Mouse (Mus musculus) gastrocnemius, postnatal 4 days (tissue): ENCODE data around the gene Caskin2. TPM values are rescaled to one million over a fixed set of nuclear protein-coding genes. Genes with fewer than 3 reads are reported as not detected.
A peak's percentile ranks its signal among the peaks of the same experiment; 100 is the strongest.
"Not testable (repeated sequence)": the region's sequence is repeated elsewhere in the genome, so short reads cannot be mapped to it uniquely, and the experiment has no call there.

Experiments used
- DNase-seq, 2 experiments: peaks; one replicate each; pipeline ENCODE4 v3.0.0; 2021 to 2022; ENCODE audit warnings: low spot score in 2 of 2, mixed read lengths in 2 of 2
- microRNA-seq: library from miRNA; unstranded; fragments of <30 nt; microRNA quantifications from one replicate; pipeline ENCODE4 v1.2.0, GENCODE M21; 2021
- total RNA-seq, 2 experiments: library from RNA; stranded (reverse); gene quantifications; 2 replicates each; pipeline ENCODE4 v1.2.3; 2021

The Caskin2 gene
- total RNA-seq, 2 experiments from 2014 or later, result 26.1 to 26.8 TPM

DNA sequence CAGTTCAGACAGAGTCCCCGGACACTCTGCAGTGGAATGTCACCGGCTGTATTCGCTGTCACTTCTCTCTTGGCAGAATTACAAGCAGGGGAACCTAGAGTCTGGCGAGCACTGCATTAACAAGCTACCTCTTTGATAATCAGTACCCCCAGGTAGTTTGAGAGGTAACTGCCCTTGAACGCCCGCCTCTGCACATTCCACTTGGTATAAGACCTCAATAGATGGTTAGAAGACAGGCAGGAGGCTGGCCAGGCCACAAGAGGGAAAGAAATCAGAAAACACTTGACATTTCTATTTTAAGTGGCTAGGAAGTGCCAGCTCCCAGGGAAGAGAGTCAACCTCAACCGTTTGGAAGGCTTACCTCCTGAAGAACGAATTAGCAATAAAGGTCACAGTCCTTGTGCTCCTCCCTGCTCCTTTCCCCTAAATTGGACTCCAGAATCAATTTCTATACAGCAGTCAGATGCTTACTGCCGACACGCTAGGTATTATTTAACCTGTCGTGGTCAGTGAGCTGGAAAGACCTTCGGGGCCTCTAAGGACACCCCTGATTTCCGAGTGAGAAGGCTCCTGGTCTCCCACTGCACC is 47.0 kb downstream of the Caskin2 start:
- no peak for DNase-seq

DNA sequence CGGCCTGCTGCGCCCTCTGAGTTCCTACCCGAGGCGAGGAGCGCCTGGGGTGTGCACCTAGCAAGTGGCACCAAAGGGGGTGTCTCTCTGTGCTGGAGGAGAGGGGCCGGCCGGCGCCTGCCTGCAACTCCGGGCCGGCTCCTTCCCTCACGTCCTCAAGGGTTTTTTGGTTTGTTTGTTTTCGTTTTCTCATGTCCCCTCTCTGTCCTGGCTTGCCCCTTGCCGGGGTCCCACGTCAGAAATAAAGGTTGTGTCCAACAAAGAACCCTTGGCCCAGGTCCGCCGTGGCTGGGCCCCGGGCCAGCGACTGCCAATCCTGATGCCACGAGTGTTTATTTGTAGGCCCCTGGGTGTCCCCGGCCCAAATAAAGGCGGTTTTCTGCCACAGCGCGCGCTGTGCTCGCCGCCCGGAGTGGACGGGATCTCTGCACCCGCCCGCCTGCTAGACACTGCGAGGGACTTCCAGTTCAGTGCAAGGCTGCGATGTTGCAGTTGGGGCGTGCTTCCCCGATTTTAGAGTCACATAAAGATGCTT is 47.8 kb downstream of the Caskin2 start:
- no peak for DNase-seq

DNA sequence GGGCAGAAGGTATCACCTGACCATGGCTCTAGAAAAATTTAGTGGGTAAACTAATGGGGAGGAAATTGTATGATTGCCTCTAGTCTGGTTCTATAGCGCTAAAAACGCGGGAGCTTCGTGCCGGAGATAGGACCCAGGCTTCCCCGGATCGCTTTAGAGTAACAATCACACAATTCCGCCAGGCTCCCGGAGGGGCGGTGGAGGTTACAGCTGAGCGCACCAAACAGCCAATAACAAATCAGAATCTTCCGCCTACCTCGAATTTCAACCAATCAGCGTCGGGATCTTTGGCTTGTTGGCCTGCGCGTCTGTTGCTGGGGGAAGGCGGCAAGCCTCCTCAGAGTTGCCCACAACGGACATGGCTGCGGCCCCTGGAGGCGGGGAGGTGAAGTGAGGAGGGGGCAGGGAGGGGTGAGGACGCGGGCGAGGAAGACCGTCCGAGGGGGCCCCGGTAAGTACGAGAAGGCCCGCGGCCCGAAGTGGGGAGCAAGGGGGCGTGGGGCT is 48.3 kb downstream of the Caskin2 start, which contains the start of gene Tmem94:
Gene Tmem94 (plus strand): TSS at position 331 of the 504 bp plus-strand sequence.
- peak; percentile 89 to 93 for DNase-seq

GRCm38 (mm10) chr11:115764698-115765097 is 48.7 kb downstream of the Caskin2 start:
- no peak for DNase-seq

- not testable (repeated sequence) for DNase-seq
Observed at GRCm38 (mm10) chr11:115762176-115762575, 51.3 kb downstream of the Caskin2 start.

GRCm38 (mm10) chr11:115753485-115753884 is 60.0 kb downstream of the Caskin2 start:
- no peak for DNase-seq

GRCm38 (mm10) chr11:115752653-115753052 is 60.8 kb downstream of the Caskin2 start:
- DNase-seq, result no peak

DNA sequence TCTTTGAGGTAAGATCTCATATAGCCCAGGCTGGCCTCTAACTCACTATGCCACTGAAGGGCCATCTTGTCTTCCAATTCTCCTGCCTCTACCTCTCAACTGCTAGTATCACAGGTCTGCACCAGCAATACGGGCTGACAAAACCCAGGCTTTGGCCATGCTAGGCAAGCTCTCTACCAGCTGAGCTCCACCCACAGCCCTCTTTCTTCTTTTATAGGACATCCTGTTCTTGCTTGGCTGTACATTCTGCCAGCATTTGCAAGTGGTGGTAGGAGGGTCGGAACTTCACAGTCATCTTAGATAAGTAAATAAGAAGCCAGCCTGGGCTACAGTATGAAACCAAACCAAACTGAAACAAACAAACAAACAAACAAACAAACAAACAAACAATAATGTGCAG is 61.7 kb downstream of the Caskin2 start:
- DNase-seq, result no peak

GRCm38 (mm10) chr11:115749834-115750233 is 63.6 kb downstream of the Caskin2 start:
- DNase-seq, result no peak

Small RNAs within 50 kb of the gene (microRNA-seq; reads per million reads assigned to microRNA genes)
- gene Mir5621, result not detected

Other genes starting within 250 kb of the Caskin2 start
- gene Nup85, start 249.2 kb downstream of the Caskin2 start, total RNA-seq, result 10 to 100 TPM; 43.4 to 45.2 TPM
- 10 to 100 TPM; 70.9 to 73.2 TPM for gene Mrps7, start 209.7 kb downstream of the Caskin2 start, total RNA-seq
- 10 to 100 TPM; 15.9 to 21.8 TPM for gene Gga3, start 209.6 kb downstream of the Caskin2 start, total RNA-seq
- gene Mif4gd, start 200.7 kb downstream of the Caskin2 start, total RNA-seq, result 10 to 100 TPM; 29.7 to 31.9 TPM
- 10 to 100 TPM; 24.0 to 27.4 TPM for gene Slc25a19, start 185.3 kb downstream of the Caskin2 start, total RNA-seq
- 100 to 1,000 TPM; 106 to 116 TPM for gene Grb2, start 105.0 kb downstream of the Caskin2 start, total RNA-seq
- gene Tmem94, start 48.2 kb downstream of the Caskin2 start, total RNA-seq, result 10 to 100 TPM; 51.9 to 57.3 TPM
- gene Tsen54, start 1.1 kb upstream of the Caskin2 start, total RNA-seq, result 10 to 100 TPM; 15.6 to 16.9 TPM
- gene Llgl2, start 10.4 kb upstream of the Caskin2 start, total RNA-seq, result 10 to 100 TPM; 19.0 to 21.6 TPM
- under 1 TPM; 0.37 to 0.60 TPM for gene Myo15b, start 44.8 kb upstream of the Caskin2 start, total RNA-seq
- gene Smim5, start 86.3 kb upstream of the Caskin2 start, total RNA-seq, result 10 to 100 TPM; 14.1 to 17.1 TPM
- under 1 TPM in 1 of 2 experiments, not detected in 1; 0.39 TPM for gene Smim6, start 98.4 kb upstream of the Caskin2 start, total RNA-seq
- gene Sap30bp, start 119.6 kb upstream of the Caskin2 start, total RNA-seq, result 10 to 100 TPM; 25.1 to 25.7 TPM
- gene Recql5, start 119.8 kb upstream of the Caskin2 start, total RNA-seq, result 10 to 100 TPM in 1 of 2 experiments, 1 to 10 TPM in 1; 8.6 to 12.9 TPM
- gene Itgb4, start 161.1 kb upstream of the Caskin2 start, total RNA-seq, result 1 to 10 TPM; 5.1 to 6.2 TPM
- gene Galk1, start 199.1 kb upstream of the Caskin2 start, total RNA-seq, result 10 to 100 TPM; 32.7 to 40.0 TPM
- 100 to 1,000 TPM; 383 to 437 TPM for gene H3f3b, start 214.3 kb upstream of the Caskin2 start, total RNA-seq
- gene Unk, start 216.7 kb upstream of the Caskin2 start, total RNA-seq, result 10 to 100 TPM; 25.9 to 26.0 TPM